ENCODE assay signal across 11 mouse cellular contexts in the genomic region with DNA sequence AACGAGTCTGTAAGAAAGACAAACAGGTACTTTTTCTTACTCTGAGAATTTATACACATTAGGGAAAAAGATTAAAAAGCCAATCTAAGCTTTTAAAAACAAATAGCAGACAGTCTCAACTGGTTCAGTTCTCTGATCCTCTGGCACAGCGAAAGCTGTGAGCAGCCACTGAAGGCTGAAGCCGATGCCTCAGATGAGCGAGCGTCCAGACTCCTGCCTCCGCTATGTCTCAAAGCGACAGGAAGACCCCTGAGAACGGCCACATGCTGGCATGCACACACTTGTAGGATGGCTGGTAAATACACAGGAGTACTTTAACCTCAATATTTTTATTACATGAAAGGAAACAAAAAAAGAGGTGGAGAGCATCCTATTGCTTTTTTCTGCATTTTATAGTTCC.
DNase-seq lines count a peak whose midpoint lies in the region; ATAC-seq lines count a peak whose summit lies in the region.
"Had no signal": no experiment of that assay in that cellular context is flagged by ENCODE, and none has a peak within 500 bp of the region (broad histone marks: within the 10 kb centered on the region; RNA-seq: fewer than 3 reads in every experiment).

No protein-coding gene starts in this region.

- peak; percentile 11 for DNase-seq in fibroblast of lung, adult 2 months (ENCODE audit: low read depth)
- DNase-seq in limb, embryonic 11.5 days (ENCODE audit: low spot score): no peak
- no peak for DNase-seq in lung, postnatal 14 days
- DNase-seq in natural killer cell, adult 2 months (ENCODE audit: low spot score in 2 of 2): no peak
- no peak for DNase-seq in lung, postnatal 36 days
- DNase-seq: adrenal gland, postnatal 36 days; kidney, postnatal 25 days; liver, embryonic 13.5 days had no signal

- no peak for ATAC-seq in embryonic facial prominence, embryonic 12.5 days (ENCODE audit: insufficient number of reproducible peaks, insufficient read depth, low FRiP score, low TSS enrichment)
- no peak for ATAC-seq in limb, embryonic 11.5 days (ENCODE audit: insufficient number of reproducible peaks, low FRiP score, low TSS enrichment, low read depth)
- ATAC-seq in neural tube, embryonic 13.5 days (ENCODE audit: low read depth): no peak; the same call in 1 of the 2 replicates

- H3K9me3 ChIP-seq in embryonic facial prominence, embryonic 12.5 days: no peaks in the 10 kb centered on the region
- no peaks in the 10 kb centered on the region for H3K9me3 ChIP-seq in limb, embryonic 11.5 days (ENCODE audit: control insufficient read depth, low read length)
- H3K9me3 ChIP-seq in neural tube, embryonic 13.5 days: no peaks in the 10 kb centered on the region
- H3K9me3 ChIP-seq: liver, embryonic 13.5 days had no signal

- peak overlapping the region; percentile 70 for H3K27ac ChIP-seq in embryonic facial prominence, embryonic 12.5 days
- peak overlapping the region; percentile 61; the same call in 1 of the 2 replicates for H3K27ac ChIP-seq in limb, embryonic 11.5 days (replicated peaks; ENCODE audit: low read depth, low read length)
- H3K27ac ChIP-seq in neural tube, embryonic 13.5 days (replicated peaks): peak overlapping the region; percentile 76
- H3K27ac ChIP-seq: liver, embryonic 13.5 days; macrophage had no signal

- H3K4me2 ChIP-seq in embryonic facial prominence, embryonic 12.5 days (replicated peaks): peak overlapping the region; percentile 33
- H3K4me2 ChIP-seq in limb, embryonic 11.5 days (ENCODE audit: low read depth, severe bottlenecking): no peak overlapping the region
- peak overlapping the region; percentile 39 for H3K4me2 ChIP-seq in neural tube, embryonic 13.5 days
- H3K4me2 ChIP-seq: liver, embryonic 13.5 days had no signal

- 43% methylated on average over 8 of the region's 8 CpGs for WGBS in embryonic facial prominence, embryonic 12.5 days
- WGBS in limb, embryonic 11.5 days: 48% methylated on average over 8 of the region's 8 CpGs
- 54% methylated on average over 8 of the region's 8 CpGs for WGBS in neural tube, embryonic 13.5 days

- H3K9ac ChIP-seq in embryonic facial prominence, embryonic 12.5 days: no peak overlapping the region; the same call in 1 of the 2 replicates
- H3K9ac ChIP-seq in limb, embryonic 11.5 days (ENCODE audit: low read length): no peak overlapping the region; the same call in 1 of the 2 replicates
- peak overlapping the region; percentile 54 for H3K9ac ChIP-seq in neural tube, embryonic 13.5 days
- H3K9ac ChIP-seq: liver, embryonic 13.5 days had no signal

- no peaks in the 10 kb centered on the region for H3K36me3 ChIP-seq in embryonic facial prominence, embryonic 12.5 days
- no peaks in the 10 kb centered on the region for H3K36me3 ChIP-seq in limb, embryonic 11.5 days (ENCODE audit: control insufficient read depth, insufficient read depth, low read length)
- no peaks in the 10 kb centered on the region for H3K36me3 ChIP-seq in neural tube, embryonic 13.5 days
- H3K36me3 ChIP-seq: liver, embryonic 13.5 days had no signal

- no peaks in the 10 kb centered on the region for H3K27me3 ChIP-seq in embryonic facial prominence, embryonic 12.5 days
- no peaks in the 10 kb centered on the region for H3K27me3 ChIP-seq in limb, embryonic 11.5 days (ENCODE audit: control insufficient read depth, insufficient read depth, low read length)
- no peaks in the 10 kb centered on the region for H3K27me3 ChIP-seq in neural tube, embryonic 13.5 days
- H3K27me3 ChIP-seq: liver, embryonic 13.5 days had no signal

- peaks cover 8% of the 10 kb centered on the region for H3K4me1 ChIP-seq in embryonic facial prominence, embryonic 12.5 days
- peaks cover 11% of the 10 kb centered on the region for H3K4me1 ChIP-seq in limb, embryonic 11.5 days (ENCODE audit: control insufficient read depth, insufficient read depth, low read length)
- peaks cover 31% of the 10 kb centered on the region for H3K4me1 ChIP-seq in neural tube, embryonic 13.5 days (replicated peaks)
- H3K4me1 ChIP-seq: liver, embryonic 13.5 days had no signal

- H3K4me3 ChIP-seq in embryonic facial prominence, embryonic 12.5 days: no peak overlapping the region
- H3K4me3 ChIP-seq in limb, embryonic 11.5 days (ENCODE audit: low read depth, low read length): no peak overlapping the region
- H3K4me3 ChIP-seq in neural tube, embryonic 13.5 days: no peak overlapping the region
- H3K4me3 ChIP-seq: liver, embryonic 13.5 days had no signal
